Mouse (Mus musculus) gastrocnemius, postnatal 36 days (tissue): ENCODE results near the gene Snph. TPM values are rescaled to one million over a fixed set of nuclear protein-coding genes. Genes with fewer than 3 reads are reported as not detected.

Source experiments
- DNase-seq, 2 experiments: peaks; one replicate each; pipeline ENCODE4 v3.0.0; 2022
- intact Hi-C: fragments of 180-260 bp; cut with DNase I; formaldehyde crosslinking; loops from one replicate; pipeline ENCODE4 v1.15.1; 2025
- total RNA-seq, 2 experiments: library from RNA; stranded (reverse); gene quantifications; 2 replicates each; pipeline ENCODE4 v1.2.3; 2021

Gene Snph
- total RNA-seq, 2 experiments from 2014 or later: 25.7 to 33.6 TPM

GRCm38 (mm10) chr2:151549615-151550121 lies 82.7 kb downstream of the Snph start:
- intact Hi-C loops: no loop called here

GRCm38 (mm10) chr2:151546571-151546970 lies 85.8 kb downstream of the Snph start:
- intact Hi-C loops: no loop called here
- DNase-seq: no peak

More at GRCm38 (mm10) chr2:151549615-151550121, 82.7 kb downstream of the Snph start:
- DNase-seq: no peak

GRCm38 (mm10) chr2:151544673-151545072 lies 87.7 kb downstream of the Snph start:
- no peak for DNase-seq
- intact Hi-C loops: no loop called here

GRCm38 (mm10) chr2:151543063-151543895 lies 89.1 kb downstream of the Snph start:
- DNase-seq: peak in 1 of 2 experiments; percentile 34

GRCm38 (mm10) chr2:151542323-151543062 lies 89.9 kb downstream of the Snph start, which contains the start of gene Fkbp1a:
TSS of gene Fkbp1a (plus strand) at chr2:151542483.
- peak; percentile 96 to 98 for DNase-seq
- intact Hi-C loops: loop anchor here (2.0 kb wide), 1 partner anchor 48 kb away; the partner anchor contains the start of gene Nsfl1c

More at GRCm38 (mm10) chr2:151543063-151543895, 89.1 kb downstream of the Snph start:
- intact Hi-C loops: loop anchor here (2.0 kb wide), 1 partner anchor 48 kb away; the partner anchor contains the start of gene Nsfl1c

Other genes starting within 250 kb of the Snph start
- gene 4921509C19Rik, start 156.4 kb downstream of the Snph start, total RNA-seq: not detected
- gene Nsfl1c, start 138.4 kb downstream of the Snph start, total RNA-seq: 10 to 100 TPM; 76.2 to 77.8 TPM
- 100 to 1,000 TPM; 150 to 166 TPM for gene Fkbp1a, start 90.1 kb downstream of the Snph start, total RNA-seq
- gene Sdcbp2, start 60.0 kb downstream of the Snph start, total RNA-seq: under 1 TPM; 0.48 to 0.54 TPM
- gene Rad21l, start 35.9 kb upstream of the Snph start, total RNA-seq: not detected
- 1 to 10 TPM in 1 of 2 experiments, under 1 TPM in 1; 0.42 to 1.3 TPM for gene Tmem74b, start 69.4 kb upstream of the Snph start, total RNA-seq
- 10 to 100 TPM; 17.0 to 19.9 TPM for gene Psmf1, start 111.6 kb upstream of the Snph start, total RNA-seq
- gene Rspo4, start 210.3 kb upstream of the Snph start, total RNA-seq: not detected